Comparison of ENCODE assay signal across 10 mouse cellular contexts in genomic region chr11:98673136-98673535, GRCm38 (mm10). TPM values are rescaled to one million over a fixed set of nuclear protein-coding genes. Genes with fewer than 3 reads are reported as not detected.
A peak's percentile ranks its signal among the peaks of the same experiment; 100 is the strongest.
DNase-seq lines count a peak whose midpoint lies in the region; ATAC-seq and TF ChIP-seq lines count a peak whose summit lies in the region.
"Not testable (repeated sequence)": the region's sequence is repeated elsewhere in the genome, so short reads cannot be mapped to it uniquely, and the experiment has no call there.
"Had no signal": no experiment of that assay in that cellular context is flagged by ENCODE, and none has a peak within 500 bp of the region (broad histone marks: within the 10 kb centered on the region; RNA-seq: fewer than 3 reads in every experiment).

No protein-coding gene starts in this region.

- ATAC-seq in CD4-positive, CD25-positive, alpha-beta regulatory T cell, adult 4 months = peak; percentile 81
- ATAC-seq in erythroid progenitor cell, adult 5-6 weeks (replicated peaks; ENCODE audit: low FRiP score, poor library complexity, severe bottlenecking) = peak; percentile 82
- ATAC-seq in stomach, embryonic 15.5 days (ENCODE audit: insufficient read depth, low FRiP score, low read depth) = peak; percentile 67; the same call in 1 of the 2 replicates

- H3K9ac ChIP-seq in stomach, embryonic 15.5 days = not testable (repeated sequence)

- not testable (repeated sequence) for H3K9me3 ChIP-seq in stomach, embryonic 15.5 days

- H3K36me3 ChIP-seq in stomach, embryonic 15.5 days = not testable (repeated sequence)

- WGBS in stomach, embryonic 15.5 days = 4% methylated on average over 6 of the region's 7 CpGs

- DNase-seq in brain, embryonic 14.5 days (ENCODE audit: low read depth) = peak; percentile 67
- peak; percentile 52 to 69 for DNase-seq in heart, postnatal 14 days
- DNase-seq in kidney, postnatal 14 days = peak; percentile 66
- peak; percentile 28 to 54 for DNase-seq in lung, adult 18-20 months
- DNase-seq in neural tube, embryonic 10.5 days (ENCODE audit: extremely low spot score, low spot score) = peak; percentile 63

- intact Hi-C loops in heart, postnatal 14 days (cut with DNase I) = loop anchor here (5.0 kb wide), 1 partner anchor 66 kb away; no protein-coding TSS in a partner anchor

- H3K27me3 ChIP-seq in stomach, embryonic 15.5 days (replicated peaks) = not testable (repeated sequence)

- H3K4me3 ChIP-seq in stomach, embryonic 15.5 days (replicated peaks) = not testable (repeated sequence)

- not testable (repeated sequence) for TF ChIP-seq POLR2A in brain, embryonic 14.5 days (IDR thresholded peaks at IDR 0.05; ENCODE audit: borderline replicate concordance, extremely low read depth, insufficient read depth, insufficient read length, poor library complexity, severe bottlenecking)

- 0 out of 2 replicates have a peak, but pooled peaks have one; percentile 27 for TF ChIP-seq CTCF in brain, embryonic 14.5 days (IDR thresholded peaks at IDR 0.05; ENCODE audit: borderline replicate concordance, extremely low read depth, insufficient read depth, insufficient read length)

- peak overlapping the region; percentile 26; the same call in 1 of the 2 replicates for H3K4me2 ChIP-seq in stomach, embryonic 15.5 days

- H3K27ac ChIP-seq in stomach, embryonic 15.5 days = not testable (repeated sequence)

- H3K4me1 ChIP-seq in stomach, embryonic 15.5 days = not testable (repeated sequence)

RNA-seq across cellular contexts. Expression of gene Gsdma, which starts 9.0 kb away (rescaled TPM):
- polyA plus RNA-seq in CD4-positive, CD25-positive, alpha-beta regulatory T cell, adult 4 months (2017; shearing (Covaris generic)) = under 1 TPM in 1 of 2 experiments, not detected in 1; 0.12 TPM
- 0.09 TPM in 1 of 2 replicates, not detected in the other for polyA plus RNA-seq in brain, embryonic 14.5 days (2012; rRNA removed)
- total RNA-seq in erythroid progenitor cell, adult 5-6 weeks (2015; ENCODE audit: low replicate concordance) = not detected in 2 replicates
- not detected in 2 replicates for total RNA-seq in erythroid progenitor cell, adult 5-6 weeks (2017; ENCODE audit: low replicate concordance)
- total RNA-seq in heart, postnatal 14 days (2021) = not detected
- 0.18 and 0.80 TPM in 2 replicates for polyA plus RNA-seq in stomach, embryonic 15.5 days (2015; fragmentation: Nextera tagmentation; extraction: Ambion mirVana)
- total RNA-seq: adrenal gland, adult 8-10 months; heart, postnatal 25 days had no signal

RNA-seq across cellular contexts. Expression of gene Psmd3, which starts 9.2 kb away (rescaled TPM):
- 10 to 100 TPM; 13.8 to 17.5 TPM for polyA plus RNA-seq in CD4-positive, CD25-positive, alpha-beta regulatory T cell, adult 4 months (2017; shearing (Covaris generic))
- 201 and 217 TPM in 2 replicates for polyA plus RNA-seq in brain, embryonic 14.5 days (2012; rRNA removed)
- total RNA-seq in erythroid progenitor cell, adult 5-6 weeks (2015; ENCODE audit: low replicate concordance) = 28.1 and 30.3 TPM in 2 replicates
- 23.6 and 30.7 TPM in 2 replicates for total RNA-seq in erythroid progenitor cell, adult 5-6 weeks (2017; ENCODE audit: low replicate concordance)
- total RNA-seq in heart, postnatal 14 days (2021) = 100 to 1,000 TPM; 110 TPM
- 180 and 190 TPM in 2 replicates for polyA plus RNA-seq in stomach, embryonic 15.5 days (2015; fragmentation: Nextera tagmentation; extraction: Ambion mirVana)

RNA-seq across cellular contexts. Expression of gene Gsdma2, which starts 26.6 kb away (rescaled TPM):
- not detected for polyA plus RNA-seq in CD4-positive, CD25-positive, alpha-beta regulatory T cell, adult 4 months (2017; shearing (Covaris generic))
- not detected in 2 replicates for polyA plus RNA-seq in brain, embryonic 14.5 days (2012; rRNA removed)
- total RNA-seq in erythroid progenitor cell, adult 5-6 weeks (2015; ENCODE audit: low replicate concordance) = not detected in 2 replicates
- total RNA-seq in erythroid progenitor cell, adult 5-6 weeks (2017; ENCODE audit: low replicate concordance) = not detected in 2 replicates
- under 1 TPM; 0.22 to 0.50 TPM for total RNA-seq in heart, postnatal 14 days (2021)
- 0.21 TPM in 1 of 2 replicates, not detected in the other for polyA plus RNA-seq in stomach, embryonic 15.5 days (2015; fragmentation: Nextera tagmentation; extraction: Ambion mirVana)

RNA-seq across cellular contexts. Expression of gene Csf3, which starts 27.9 kb away (rescaled TPM):
- polyA plus RNA-seq in CD4-positive, CD25-positive, alpha-beta regulatory T cell, adult 4 months (2017; shearing (Covaris generic)) = not detected
- polyA plus RNA-seq in brain, embryonic 14.5 days (2012; rRNA removed) = 0.10 TPM in 1 of 2 replicates, not detected in the other
- not detected in 2 replicates for total RNA-seq in erythroid progenitor cell, adult 5-6 weeks (2015; ENCODE audit: low replicate concordance)
- total RNA-seq in erythroid progenitor cell, adult 5-6 weeks (2017; ENCODE audit: low replicate concordance) = not detected in 2 replicates
- not detected for total RNA-seq in heart, postnatal 14 days (2021)
- polyA plus RNA-seq in stomach, embryonic 15.5 days (2015; fragmentation: Nextera tagmentation; extraction: Ambion mirVana) = not detected in 2 replicates
- total RNA-seq: adrenal gland, adult 8-10 months; heart, postnatal 25 days had no signal

RNA-seq across cellular contexts. Expression of gene Gsdma3, which starts 47.0 kb away (rescaled TPM):
- polyA plus RNA-seq in CD4-positive, CD25-positive, alpha-beta regulatory T cell, adult 4 months (2017; shearing (Covaris generic)) = under 1 TPM in 1 of 2 experiments, not detected in 1; 0.20 TPM
- polyA plus RNA-seq in brain, embryonic 14.5 days (2012; rRNA removed) = not detected in 2 replicates
- not detected in 2 replicates for total RNA-seq in erythroid progenitor cell, adult 5-6 weeks (2015; ENCODE audit: low replicate concordance)
- total RNA-seq in erythroid progenitor cell, adult 5-6 weeks (2017; ENCODE audit: low replicate concordance) = not detected in 2 replicates
- 1 to 10 TPM; 4.4 to 4.5 TPM for total RNA-seq in heart, postnatal 14 days (2021)
- not detected in 2 replicates for polyA plus RNA-seq in stomach, embryonic 15.5 days (2015; fragmentation: Nextera tagmentation; extraction: Ambion mirVana)
